Mouse (Mus musculus): ENCODE measurements around the gene Ext2. TPM values are rescaled to one million over a fixed set of nuclear protein-coding genes. Genes with fewer than 3 reads are reported as not detected.

Gene Ext2
- polyA plus RNA-seq (2017; shearing (Covaris generic)) = 44.4 TPM

GRCm38 (mm10) chr2:93822045-93822749 is at the start of gene Ext2:
Gene Ext2, minus strand, starts transcription at chr2:93822568.

GRCm38 (mm10) chr2:93869107-93869600 is 46.8 kb upstream of the Ext2 start, which contains the start of gene Accsl:
Gene Accsl, minus strand, starts transcription at chr2:93869157.

GRCm38 (mm10) chr2:93849505-93850089 is 27.2 kb upstream of the Ext2 start, which contains the start of gene Accs:
Gene Accs, minus strand, starts transcription at chr2:93849943.

Other genes with a start within 250 kb of the Ext2 start
- gene Alx4, start 180.2 kb downstream of the Ext2 start, polyA plus RNA-seq (2017; shearing (Covaris generic)) = not detected
- gene Accs, start 27.4 kb upstream of the Ext2 start, polyA plus RNA-seq (2017; shearing (Covaris generic)) = 12.6 TPM
- gene Accsl, start 46.6 kb upstream of the Ext2 start, polyA plus RNA-seq (2017; shearing (Covaris generic)) = not detected
- gene Gm13889, start 134.6 kb upstream of the Ext2 start, polyA plus RNA-seq (2017; shearing (Covaris generic)) = not detected
- gene Gm27027, start 173.8 kb upstream of the Ext2 start, polyA plus RNA-seq (2017; shearing (Covaris generic)) = not detected
- gene Alkbh3, start 188.2 kb upstream of the Ext2 start, polyA plus RNA-seq (2017; shearing (Covaris generic)) = 79.2 TPM